Mouse (Mus musculus): ENCODE measurements at regions not wholly inside any gene's neighbourhood (a gene's known extent, or its start where the extent isn't known, plus 50 kb on each side); places are given as distances from the start of the nearest gene placed in this dataset.

GRCm38 (mm10) chr6:101534214-101535052 lies 156.7 kb upstream of the Pdzrn3 start:
- ATAC-seq (ENCODE audit: low FRiP score, low TSS enrichment) (no peak), DNase-seq (ENCODE audit: low spot score) (no peak)
- no peak overlapping the region for H3K4me2 ChIP-seq (replicated peaks; ENCODE audit: low read depth)
- 48% methylated on average over 9 of the region's 9 CpGs for WGBS
- H3K27me3 ChIP-seq (ENCODE audit: control insufficient read depth, insufficient read depth, low read length) = no peaks in the 10 kb centered on the region
- no peaks in the 10 kb centered on the region for H3K36me3 ChIP-seq (ENCODE audit: control insufficient read depth, insufficient read depth, low read length)
- no peak overlapping the region for H3K9ac ChIP-seq (ENCODE audit: low read length)
- H3K4me3 ChIP-seq (ENCODE audit: low read depth, low read length) = no peak overlapping the region
- TF ChIP-seq EP300 (optimal IDR thresholded peaks at IDR 0.05) (no peak), CTCF (IDR thresholded peaks at IDR 0.05; ENCODE audit: low read depth) (peak; percentile 93)
- no peak overlapping the region for H3K27ac ChIP-seq (replicated peaks)
- H3K4me1 ChIP-seq (replicated peaks; ENCODE audit: control insufficient read depth, insufficient read depth) = no peaks in the 10 kb centered on the region
- H3K9me3 ChIP-seq (ENCODE audit: control insufficient read depth, low read length) = no peaks in the 10 kb centered on the region

DNA sequence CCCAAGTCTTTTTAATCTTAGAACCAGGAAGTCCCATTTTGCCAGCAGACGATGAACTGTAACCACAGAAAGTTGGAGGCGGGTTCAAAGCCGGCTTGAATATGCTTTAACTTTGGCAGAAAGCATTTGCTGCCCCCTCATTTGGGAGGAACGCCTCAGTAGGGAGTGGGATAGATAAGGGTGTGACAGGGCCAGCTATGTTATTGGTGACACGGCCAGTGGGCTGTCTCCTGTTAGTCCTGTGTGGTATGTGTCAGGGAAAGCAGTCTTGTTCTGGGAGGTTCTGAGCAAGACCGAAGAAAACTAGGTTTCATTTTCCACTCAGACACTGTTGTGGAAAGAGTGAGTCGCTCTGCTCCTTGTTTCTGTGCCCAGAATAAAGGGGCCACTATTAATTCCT lies 154.7 kb upstream of the Pdzrn3 start:
- Histone ChIP-seq H3K27ac (replicated peaks) (0 out of 2 replicates have a peak overlapping the region, but pooled peaks have one; percentile 19), H3K9me3 (ENCODE audit: control insufficient read depth, low read length) (no peaks in the 10 kb centered on the region), H3K9ac (ENCODE audit: low read length) (peak overlapping the region; percentile 14; the same call in 1 of the 2 replicates), H3K4me3 (ENCODE audit: low read depth, low read length) (no peak overlapping the region), H3K4me1 (replicated peaks; ENCODE audit: control insufficient read depth, insufficient read depth) (no peaks in the 10 kb centered on the region), H3K27me3 (ENCODE audit: control insufficient read depth, insufficient read depth, low read length) (no peaks in the 10 kb centered on the region), H3K4me2 (replicated peaks; ENCODE audit: low read depth) (peak overlapping the region; percentile 38), H3K36me3 (ENCODE audit: control insufficient read depth, insufficient read depth, low read length) (no peaks in the 10 kb centered on the region)
- ATAC-seq (ENCODE audit: low FRiP score, low TSS enrichment) (no peak), DNase-seq (ENCODE audit: low spot score) (no peak)
- no peak for TF ChIP-seq CTCF (IDR thresholded peaks at IDR 0.05; ENCODE audit: low read depth)
- TF ChIP-seq EP300 (optimal IDR thresholded peaks at IDR 0.05) = no peak
- WGBS = 30% methylated on average over 7 of the region's 7 CpGs

DNA sequence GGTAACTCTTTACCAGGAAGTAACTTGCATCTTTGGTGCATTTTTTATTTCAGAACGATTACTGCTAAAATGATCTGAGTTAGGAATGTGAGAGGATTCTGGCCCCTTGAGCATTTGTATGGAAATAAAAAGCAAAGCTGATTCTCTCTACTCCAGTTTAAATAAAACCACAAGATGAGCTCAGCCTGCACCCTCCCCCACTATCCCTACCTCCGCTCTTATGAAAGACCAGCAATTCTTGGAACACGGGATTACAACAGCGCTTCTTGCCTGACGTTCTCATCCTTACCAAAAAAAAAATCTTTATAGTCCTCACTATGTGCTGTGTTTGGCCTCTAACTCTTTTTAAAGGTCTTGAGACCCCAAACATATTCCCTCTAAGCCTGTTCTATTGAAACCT lies 154.2 kb upstream of the Pdzrn3 start:
- H3K9me3 ChIP-seq (ENCODE audit: control insufficient read depth, low read length) = no peaks in the 10 kb centered on the region
- peak overlapping the region; percentile 38; the same call in 1 of the 2 replicates for H3K4me2 ChIP-seq (replicated peaks; ENCODE audit: low read depth)
- no peak for TF ChIP-seq EP300 (optimal IDR thresholded peaks at IDR 0.05)
- TF ChIP-seq CTCF (IDR thresholded peaks at IDR 0.05; ENCODE audit: low read depth) = no peak
- H3K4me1 ChIP-seq (replicated peaks; ENCODE audit: control insufficient read depth, insufficient read depth) = no peaks in the 10 kb centered on the region
- H3K27ac ChIP-seq (replicated peaks) = no peak overlapping the region
- no peaks in the 10 kb centered on the region for H3K36me3 ChIP-seq (ENCODE audit: control insufficient read depth, insufficient read depth, low read length)
- ATAC-seq (ENCODE audit: low FRiP score, low TSS enrichment) (no peak), DNase-seq (ENCODE audit: low spot score) (no peak)
- H3K9ac ChIP-seq (ENCODE audit: low read length) = no peak overlapping the region
- H3K4me3 ChIP-seq (ENCODE audit: low read depth, low read length) = no peak overlapping the region
- 53% methylated on average over 5 of the region's 5 CpGs for WGBS
- no peaks in the 10 kb centered on the region for H3K27me3 ChIP-seq (ENCODE audit: control insufficient read depth, insufficient read depth, low read length)

- H3K27me3 ChIP-seq (ENCODE audit: control insufficient read depth, insufficient read depth, low read length) = no peaks in the 10 kb centered on the region
- H3K9me3 ChIP-seq (ENCODE audit: control insufficient read depth, low read length) = no peaks in the 10 kb centered on the region
- no peak overlapping the region for H3K4me3 ChIP-seq (ENCODE audit: low read depth, low read length)
- H3K9ac ChIP-seq (ENCODE audit: low read length) = no peak overlapping the region
- TF ChIP-seq EP300 (optimal IDR thresholded peaks at IDR 0.05) = no peak
- no peak for TF ChIP-seq CTCF (IDR thresholded peaks at IDR 0.05; ENCODE audit: low read depth)
- no peak overlapping the region for H3K4me2 ChIP-seq (replicated peaks; ENCODE audit: low read depth)
- DNase-seq (ENCODE audit: low spot score) (no peak), ATAC-seq (ENCODE audit: low FRiP score, low TSS enrichment) (no peak)
- WGBS = 62% methylated on average over 2 of the region's 2 CpGs
- no peaks in the 10 kb centered on the region for H3K36me3 ChIP-seq (ENCODE audit: control insufficient read depth, insufficient read depth, low read length)
- no peaks in the 10 kb centered on the region for H3K4me1 ChIP-seq (replicated peaks; ENCODE audit: control insufficient read depth, insufficient read depth)
- H3K27ac ChIP-seq (replicated peaks) = no peak overlapping the region
Observed at GRCm38 (mm10) chr6:101525129-101525528, 147.4 kb upstream of the Pdzrn3 start.

DNA sequence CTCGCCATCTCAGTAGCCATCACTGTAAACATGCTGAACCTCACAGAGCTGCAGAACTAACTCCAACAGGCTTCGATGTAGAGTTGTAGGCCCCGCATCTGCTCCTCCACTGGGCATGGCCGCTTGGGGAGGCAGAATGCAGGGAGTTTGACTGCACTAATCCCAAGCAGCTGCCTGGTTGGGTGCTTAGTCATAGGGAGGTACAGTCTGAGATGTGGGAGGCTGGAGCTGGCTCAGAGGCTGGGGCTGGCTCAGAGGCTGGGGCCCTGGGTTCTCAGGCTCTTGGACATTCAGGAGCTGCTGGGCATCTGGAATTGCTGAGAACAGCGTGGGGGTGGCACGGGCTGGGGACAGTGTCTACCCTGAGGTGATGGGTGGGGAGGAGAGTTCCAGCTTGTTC lies 143.6 kb upstream of the Pdzrn3 start:
- Histone ChIP-seq H3K27ac (replicated peaks) (no peak overlapping the region), H3K27me3 (ENCODE audit: control insufficient read depth, insufficient read depth, low read length) (no peaks in the 10 kb centered on the region)
- TF ChIP-seq CTCF (IDR thresholded peaks at IDR 0.05; ENCODE audit: low read depth) = no peak
- no peak for TF ChIP-seq EP300 (optimal IDR thresholded peaks at IDR 0.05)

GRCm38 (mm10) chr6:101520755-101521154 lies 143.1 kb upstream of the Pdzrn3 start:
- H3K27me3 ChIP-seq (ENCODE audit: control insufficient read depth, insufficient read depth, low read length) = no peaks in the 10 kb centered on the region
- H3K27ac ChIP-seq (replicated peaks) = no peak overlapping the region
- no peaks in the 10 kb centered on the region for H3K36me3 ChIP-seq (ENCODE audit: control insufficient read depth, insufficient read depth, low read length)
- no peaks in the 10 kb centered on the region for H3K4me1 ChIP-seq (replicated peaks; ENCODE audit: control insufficient read depth, insufficient read depth)
- TF ChIP-seq CTCF (IDR thresholded peaks at IDR 0.05; ENCODE audit: low read depth) (no peak), EP300 (optimal IDR thresholded peaks at IDR 0.05) (no peak)
- H3K9me3 ChIP-seq (ENCODE audit: control insufficient read depth, low read length) = no peaks in the 10 kb centered on the region
- H3K4me2 ChIP-seq (replicated peaks; ENCODE audit: low read depth) = no peak overlapping the region
- WGBS = 78% methylated on average over 3 of the region's 3 CpGs
- DNase-seq (ENCODE audit: low spot score) (no peak), ATAC-seq (ENCODE audit: low FRiP score, low TSS enrichment) (no peak)
- no peak overlapping the region for H3K9ac ChIP-seq (ENCODE audit: low read length)
- H3K4me3 ChIP-seq (ENCODE audit: low read depth, low read length) = no peak overlapping the region

More for the DNA sequence above, 143.6 kb upstream of the Pdzrn3 start:
- Histone ChIP-seq H3K4me1 (replicated peaks; ENCODE audit: control insufficient read depth, insufficient read depth) (no peaks in the 10 kb centered on the region), H3K9me3 (ENCODE audit: control insufficient read depth, low read length) (no peaks in the 10 kb centered on the region), H3K9ac (ENCODE audit: low read length) (no peak overlapping the region), H3K4me3 (ENCODE audit: low read depth, low read length) (no peak overlapping the region), H3K4me2 (replicated peaks; ENCODE audit: low read depth) (no peak overlapping the region), H3K36me3 (ENCODE audit: control insufficient read depth, insufficient read depth, low read length) (no peaks in the 10 kb centered on the region)
- DNase-seq (ENCODE audit: low spot score) (no peak), ATAC-seq (ENCODE audit: low FRiP score, low TSS enrichment) (no peak)
- WGBS = 88% methylated on average over 6 of the region's 6 CpGs
